Mouse (Mus musculus): Measurements from ENCODE around the gene Rpl22l1. TPM values are rescaled to one million over a fixed set of nuclear protein-coding genes. Genes with fewer than 3 reads are reported as not detected.
"Not testable (repeated sequence)": the region's sequence is repeated elsewhere in the genome, so short reads cannot be mapped to it uniquely, and the experiment has no call there.

Rpl22l1 gene
- 252 and 266 TPM in 2 replicates for polyA plus RNA-seq (2015; fragmentation: Nextera tagmentation; extraction: Ambion mirVana)

DNA sequence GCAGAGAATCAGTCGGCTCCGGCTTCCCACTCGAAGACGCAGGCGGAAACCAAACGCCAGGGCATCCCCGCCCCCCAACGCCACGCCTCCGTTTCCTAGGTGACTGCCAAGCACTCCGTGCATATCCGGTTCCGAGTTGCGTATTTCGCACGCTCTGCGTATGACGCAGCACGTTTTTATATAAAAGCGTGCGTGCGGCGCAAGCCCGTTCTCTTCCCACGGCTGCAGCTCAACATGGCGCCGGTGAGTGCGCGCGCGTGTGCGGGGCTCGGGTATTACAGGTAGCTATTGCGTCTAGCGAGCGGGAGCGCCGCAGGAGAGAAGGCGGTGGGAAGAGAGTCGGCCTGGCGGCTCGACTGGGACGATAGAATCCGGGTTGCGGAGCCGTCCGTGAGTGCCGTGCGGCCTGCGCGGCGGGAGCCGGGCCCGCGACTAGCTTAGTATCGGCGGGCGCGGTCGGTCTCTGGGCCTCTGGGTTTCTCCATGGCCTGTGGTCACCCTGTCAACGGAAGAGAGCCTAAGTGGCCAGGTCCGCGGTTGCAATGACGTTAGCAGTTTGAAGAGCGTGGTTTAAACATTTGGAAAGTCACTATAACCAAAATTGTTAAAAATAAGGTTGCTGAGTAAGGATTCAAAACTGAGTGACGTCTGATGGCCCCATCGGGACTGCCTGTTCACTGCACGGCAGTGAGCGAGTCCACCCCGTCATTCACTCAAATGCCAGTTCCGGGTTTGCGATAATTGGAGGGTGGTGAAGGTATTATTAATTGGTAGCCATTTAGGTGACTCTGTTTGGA is at the start of gene Rpl22l1:
Rpl22l1 (plus strand) TSS at position 136 of the 797 bp plus-strand sequence.
- Histone ChIP-seq H3K4me1 (peaks cover 16% of the 10 kb centered on the region), H3K4me3 (replicated peaks) (peak within 1 kb of the TSS; percentile 86), H3K4me2 (peak within 1 kb of the TSS; percentile 67), H3K36me3 (peaks cover 13% of the 10 kb centered on the region), H3K9ac (replicated peaks) (peak within 1 kb of the TSS; percentile 93), H3K27ac (replicated peaks) (peak within 1 kb of the TSS; percentile 88), H3K27me3 (replicated peaks) (no peaks in the 10 kb centered on the region), H3K9me3 (replicated peaks) (no peaks in the 10 kb centered on the region)
- peak; percentile 100 for ATAC-seq (ENCODE audit: low FRiP score)
- WGBS: under 1% methylated on average over 72 of the region's 72 CpGs

DNA sequence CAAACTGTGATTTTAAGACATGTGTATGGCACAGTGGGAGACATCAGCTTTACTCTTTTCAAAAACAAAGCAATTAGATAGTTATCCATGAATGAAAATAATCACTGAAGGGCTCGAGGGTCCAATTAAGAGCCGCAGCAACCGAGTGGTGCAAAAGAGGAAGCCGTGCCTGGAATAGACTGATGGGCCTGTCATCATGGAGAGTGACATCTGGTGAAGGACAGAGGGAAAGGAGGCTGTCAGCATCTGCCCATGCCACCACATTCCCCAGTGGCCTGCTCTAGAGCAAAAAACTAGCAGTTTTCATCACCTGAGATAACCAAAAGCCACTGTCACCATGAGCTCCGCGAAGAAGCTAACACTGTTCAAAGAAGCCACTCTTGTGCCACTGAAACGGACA is 49.8 kb upstream of the Rpl22l1 start:
- Histone ChIP-seq H3K9ac (replicated peaks) (no peak overlapping the region), H3K27me3 (replicated peaks) (no peaks in the 10 kb centered on the region), H3K9me3 (replicated peaks) (no peaks in the 10 kb centered on the region), H3K4me1 (no peaks in the 10 kb centered on the region), H3K27ac (replicated peaks) (no peak overlapping the region), H3K36me3 (no peaks in the 10 kb centered on the region), H3K4me3 (replicated peaks) (no peak overlapping the region), H3K4me2 (no peak overlapping the region)
- ATAC-seq (ENCODE audit: low FRiP score): no peak
- 58% methylated on average over 7 of the region's 7 CpGs for WGBS

GRCm38 (mm10) chr3:28761225-28761789 is 43.9 kb upstream of the Rpl22l1 start:
- Histone ChIP-seq H3K9ac (replicated peaks) (no peak overlapping the region), H3K27me3 (replicated peaks) (no peaks in the 10 kb centered on the region), H3K4me3 (replicated peaks) (no peak overlapping the region), H3K9me3 (replicated peaks) (no peaks in the 10 kb centered on the region), H3K4me1 (no peaks in the 10 kb centered on the region), H3K27ac (replicated peaks) (no peak overlapping the region), H3K36me3 (no peaks in the 10 kb centered on the region), H3K4me2 (no peak overlapping the region)
- peak; percentile 45; the same call in 1 of the 2 replicates for ATAC-seq (ENCODE audit: low FRiP score)
- WGBS: 33% methylated on average over 8 of the region's 8 CpGs

GRCm38 (mm10) chr3:28766935-28767334 is 38.3 kb upstream of the Rpl22l1 start:
- Histone ChIP-seq H3K9ac (replicated peaks) (no peak overlapping the region), H3K27ac (replicated peaks) (no peak overlapping the region), H3K4me1 (no peaks in the 10 kb centered on the region), H3K4me3 (replicated peaks) (no peak overlapping the region), H3K4me2 (no peak overlapping the region), H3K27me3 (replicated peaks) (no peaks in the 10 kb centered on the region), H3K9me3 (replicated peaks) (no peaks in the 10 kb centered on the region), H3K36me3 (no peaks in the 10 kb centered on the region)
- WGBS: 91% methylated on average over 4 of the region's 4 CpGs
- ATAC-seq (ENCODE audit: low FRiP score): no peak

GRCm38 (mm10) chr3:28768222-28768621 is 37.0 kb upstream of the Rpl22l1 start:
- H3K4me3 ChIP-seq (replicated peaks): no peak overlapping the region
- no peak for ATAC-seq (ENCODE audit: low FRiP score)
- H3K9me3 ChIP-seq (replicated peaks): no peaks in the 10 kb centered on the region
- H3K9ac ChIP-seq (replicated peaks): no peak overlapping the region
- no peak overlapping the region for H3K4me2 ChIP-seq
- H3K27me3 ChIP-seq (replicated peaks): no peaks in the 10 kb centered on the region
- H3K36me3 ChIP-seq: no peaks in the 10 kb centered on the region
- 56% methylated on average over 3 of the region's 3 CpGs for WGBS
- H3K4me1 ChIP-seq: no peaks in the 10 kb centered on the region
- H3K27ac ChIP-seq (replicated peaks): no peak overlapping the region

- not testable (repeated sequence) for H3K4me1 ChIP-seq; H3K27ac ChIP-seq (replicated peaks); H3K4me3 ChIP-seq (replicated peaks); H3K9me3 ChIP-seq (replicated peaks); ATAC-seq (ENCODE audit: low FRiP score); H3K4me2 ChIP-seq; H3K27me3 ChIP-seq (replicated peaks); H3K36me3 ChIP-seq; H3K9ac ChIP-seq (replicated peaks)
- 68% methylated on average over 4 of the region's 4 CpGs for WGBS
Measured at GRCm38 (mm10) chr3:28772919-28773318, 32.3 kb upstream of the Rpl22l1 start.

GRCm38 (mm10) chr3:28775361-28775760 is 29.9 kb upstream of the Rpl22l1 start:
- no peaks in the 10 kb centered on the region for H3K9me3 ChIP-seq (replicated peaks)
- ATAC-seq (ENCODE audit: low FRiP score): no peak
- no peaks in the 10 kb centered on the region for H3K4me1 ChIP-seq
- H3K4me3 ChIP-seq (replicated peaks): no peak overlapping the region
- H3K36me3 ChIP-seq: no peaks in the 10 kb centered on the region
- no peaks in the 10 kb centered on the region for H3K27me3 ChIP-seq (replicated peaks)
- no peak overlapping the region for H3K9ac ChIP-seq (replicated peaks)
- H3K4me2 ChIP-seq: no peak overlapping the region
- 95% methylated on average over 7 of the region's 7 CpGs for WGBS
- H3K27ac ChIP-seq (replicated peaks): no peak overlapping the region

- Histone ChIP-seq H3K9me3 (replicated peaks) (no peaks in the 10 kb centered on the region), H3K9ac (replicated peaks) (no peak overlapping the region), H3K27ac (replicated peaks) (no peak overlapping the region), H3K4me1 (peaks cover 4% of the 10 kb centered on the region), H3K36me3 (no peaks in the 10 kb centered on the region), H3K27me3 (replicated peaks) (no peaks in the 10 kb centered on the region), H3K4me3 (replicated peaks) (no peak overlapping the region), H3K4me2 (no peak overlapping the region)
- WGBS: 95% methylated on average over 1 of the region's 1 CpGs
- no peak for ATAC-seq (ENCODE audit: low FRiP score)
Measured at GRCm38 (mm10) chr3:28775958-28776357, 29.3 kb upstream of the Rpl22l1 start.

DNA sequence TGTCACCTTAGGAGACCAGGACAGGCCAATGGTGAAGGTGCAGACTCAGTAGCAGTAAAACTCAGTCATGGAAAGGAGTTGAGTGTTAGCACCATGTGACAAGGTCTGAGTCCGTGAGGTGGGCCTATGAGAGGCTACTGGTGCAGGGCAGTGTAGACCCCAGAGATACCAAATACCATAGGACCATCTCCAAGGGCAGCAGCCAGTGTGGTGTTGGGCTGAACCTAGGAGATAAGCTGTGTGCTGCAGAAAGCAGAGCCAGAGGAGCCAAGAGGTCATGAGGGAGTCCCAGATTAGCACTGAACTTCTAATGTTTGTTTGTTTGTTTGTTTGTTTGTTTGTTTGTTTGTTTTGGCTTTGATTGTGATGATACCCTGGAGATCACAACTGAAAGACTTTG is 28.7 kb upstream of the Rpl22l1 start:
- WGBS: 88% methylated on average over 1 of the region's 1 CpGs
- no peaks in the 10 kb centered on the region for H3K9me3 ChIP-seq (replicated peaks)
- H3K27ac ChIP-seq (replicated peaks): no peak overlapping the region
- H3K27me3 ChIP-seq (replicated peaks): no peaks in the 10 kb centered on the region
- no peak overlapping the region for H3K9ac ChIP-seq (replicated peaks)
- no peaks in the 10 kb centered on the region for H3K36me3 ChIP-seq
- H3K4me3 ChIP-seq (replicated peaks): no peak overlapping the region
- ATAC-seq (ENCODE audit: low FRiP score): no peak
- H3K4me1 ChIP-seq: peaks cover 5% of the 10 kb centered on the region
- no peak overlapping the region for H3K4me2 ChIP-seq

DNA sequence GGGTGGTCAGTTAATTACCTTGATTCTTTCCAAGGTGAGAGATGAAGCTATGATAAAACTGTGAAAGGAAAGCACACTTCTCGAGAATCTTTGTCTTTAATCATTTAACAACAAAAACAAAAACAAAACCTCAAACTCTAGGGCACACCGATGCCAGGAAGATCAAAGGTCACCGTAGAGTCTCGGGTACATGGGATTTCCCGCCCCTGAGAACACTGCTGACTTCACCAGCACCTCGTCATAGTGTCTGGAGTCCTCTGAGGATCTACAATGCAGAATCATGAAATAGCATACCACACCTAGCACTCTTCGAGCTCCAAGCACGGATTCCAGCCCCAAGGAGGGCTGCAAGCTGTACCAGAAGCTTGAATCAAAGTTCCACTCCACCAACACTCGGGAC is 24.7 kb upstream of the Rpl22l1 start:
- Histone ChIP-seq H3K27ac (replicated peaks) (no peak overlapping the region), H3K4me3 (replicated peaks) (peak overlapping the region; percentile 86), H3K9me3 (replicated peaks) (no peaks in the 10 kb centered on the region), H3K4me1 (peaks cover 11% of the 10 kb centered on the region), H3K9ac (replicated peaks) (no peak overlapping the region), H3K36me3 (no peaks in the 10 kb centered on the region), H3K4me2 (peak overlapping the region; percentile 99), H3K27me3 (replicated peaks) (no peaks in the 10 kb centered on the region)
- WGBS: 80% methylated on average over 9 of the region's 9 CpGs
- peak; percentile 3; the same call in 1 of the 2 replicates for ATAC-seq (ENCODE audit: low FRiP score)

DNA sequence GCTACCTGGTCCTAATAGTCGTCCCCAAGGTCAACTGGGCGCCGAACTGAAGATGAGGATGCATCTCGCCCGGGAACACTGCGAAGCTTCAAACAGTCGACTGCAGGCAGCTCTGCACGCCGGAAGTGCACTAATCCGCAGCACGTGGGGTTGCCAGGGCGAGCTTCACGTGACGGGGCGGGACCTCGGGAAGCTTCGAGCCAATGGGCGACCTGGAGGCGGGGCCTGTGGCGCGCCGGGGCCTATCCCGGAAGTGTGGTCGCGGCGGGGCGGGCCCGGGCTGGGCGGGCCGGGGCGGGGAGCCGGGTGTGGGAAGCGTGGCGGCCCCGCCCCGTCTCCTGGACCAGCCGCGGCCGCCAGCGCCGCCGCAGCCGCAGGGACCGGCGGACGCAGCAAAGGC is 24.2 kb upstream of the Rpl22l1 start, which contains the start of gene Eif5a2:
Eif5a2 (plus strand) TSS at position 283 of the 400 bp plus-strand sequence.
- H3K4me3 ChIP-seq (replicated peaks): peak within 1 kb of the TSS; percentile 86
- ATAC-seq (ENCODE audit: low FRiP score): peak; percentile 100
- H3K4me1 ChIP-seq: peaks cover 11% of the 10 kb centered on the region
- peak within 1 kb of the TSS; percentile 64 for H3K9ac ChIP-seq (replicated peaks)
- no peak within 1 kb of the TSS for H3K27ac ChIP-seq (replicated peaks)
- WGBS: 1% methylated on average over 46 of the region's 46 CpGs
- H3K9me3 ChIP-seq (replicated peaks): no peaks in the 10 kb centered on the region
- no peaks in the 10 kb centered on the region for H3K36me3 ChIP-seq
- peak within 1 kb of the TSS; percentile 99 for H3K4me2 ChIP-seq
- no peaks in the 10 kb centered on the region for H3K27me3 ChIP-seq (replicated peaks)

GRCm38 (mm10) chr3:28781422-28781821 is 23.8 kb upstream of the Rpl22l1 start:
- H3K36me3 ChIP-seq: no peaks in the 10 kb centered on the region
- peaks cover 11% of the 10 kb centered on the region for H3K4me1 ChIP-seq
- no peaks in the 10 kb centered on the region for H3K9me3 ChIP-seq (replicated peaks)
- no peaks in the 10 kb centered on the region for H3K27me3 ChIP-seq (replicated peaks)
- peak overlapping the region; percentile 99 for H3K4me2 ChIP-seq
- ATAC-seq (ENCODE audit: low FRiP score): peak; percentile 72; the same call in 1 of the 2 replicates
- peak overlapping the region; percentile 86 for H3K4me3 ChIP-seq (replicated peaks)
- peak overlapping the region; percentile 64 for H3K9ac ChIP-seq (replicated peaks)
- H3K27ac ChIP-seq (replicated peaks): no peak overlapping the region
- under 1% methylated on average over 41 of the region's 41 CpGs for WGBS
